Mouse (Mus musculus) stomach, postnatal 0 days (tissue): ENCODE measurements around the gene Tldc2. TPM values are rescaled to one million over a fixed set of nuclear protein-coding genes. Genes with fewer than 3 reads are reported as not detected.

Experiments
- ATAC-seq: fragments of 200-750 bp; cut with Nextera tagmentation; 2 replicates; pipeline ENCODE4 v1.8.0; 2017; ENCODE audit not compliant: low FRiP score, low TSS enrichment
- DNase-seq: peaks from one replicate; pipeline ENCODE4 v3.0.0-alpha.2; 2016; ENCODE audit warnings: low spot score
- H3K27ac ChIP-seq: fragments of 300-500 bp; sonication (generic); replicated peaks from 2 replicates; pipeline ENCODE4 v1.5.1; 2014; ENCODE audit warnings: mild to moderate bottlenecking, control low read depth
- H3K27me3 ChIP-seq: fragments of 300-500 bp; sonication (generic); 2 replicates; pipeline ENCODE4 v1.6.1; 2014; ENCODE audit warnings: low read length; ENCODE audit not compliant: control insufficient read depth, insufficient read depth
- H3K36me3 ChIP-seq: fragments of 300-500 bp; sonication (generic); 2 replicates; pipeline ENCODE4 v1.6.1; 2014; ENCODE audit warnings: low read length, mixed read lengths; ENCODE audit not compliant: control insufficient read depth, insufficient read depth
- H3K4me1 ChIP-seq: fragments of 300-500 bp; sonication (generic); replicated peaks from 2 replicates; pipeline ENCODE4 v1.6.1; 2014; ENCODE audit warnings: antibody characterized with exemption; ENCODE audit not compliant: control insufficient read depth, insufficient read depth
- H3K4me2 ChIP-seq: fragments of 300-500 bp; sonication (generic); replicated peaks from 2 replicates; pipeline ENCODE4 v1.6.1; 2014; ENCODE audit warnings: low read depth, mild to moderate bottlenecking, control low read depth, moderate library complexity
- H3K4me3 ChIP-seq: fragments of 300-500 bp; sonication (generic); 2 replicates; pipeline ENCODE4 v1.5.1; 2014; ENCODE audit warnings: low read depth, low read length, control low read depth
- H3K9ac ChIP-seq: fragments of 300-500 bp; sonication (generic); 2 replicates; pipeline ENCODE4 v1.6.1; 2014; ENCODE audit warnings: mild to moderate bottlenecking, low read length, control low read depth, mixed read lengths
- H3K9me3 ChIP-seq: fragments of 300-500 bp; sonication (generic); 2 replicates; pipeline ENCODE4 v1.6.1; 2016; ENCODE audit warnings: low read length; ENCODE audit not compliant: control insufficient read depth
- CTCF ChIP-seq: IDR thresholded peaks from 2 replicates; pipeline ENCODE4 v1.5.1; 2016; ENCODE audit warnings: antibody characterized with exemption, low read depth, mild to moderate bottlenecking, moderate library complexity
- EP300 ChIP-seq: optimal IDR thresholded peaks from 2 replicates; pipeline ENCODE3; 2016; ENCODE audit warnings: antibody characterized with exemption
- WGBS: fragments of 180-500 bp; shearing (Covaris S2); extraction: QIAGEN DNeasy Blood & Tissue Kit; methylation state at CpG from one replicate; pipeline ENCODE4 v1.1.7; 2014; 5-methylcytosine and 5-hydroxymethylcytosine counted together
- polyA plus RNA-seq: library from polyadenylated mRNA; unstranded; fragments of >200 nt; fragmentation: Nextera tagmentation; extraction: Ambion mirVana; gene quantifications from 2 replicates; pipeline ENCODE4 v1.2.1, GENCODE M21; 2015

The Tldc2 gene
- polyA plus RNA-seq, 1 experiment from 2014 or later, result not detected

- H3K9ac ChIP-seq, result no peak overlapping the region
- H3K9me3 ChIP-seq, result no peaks in the 10 kb centered on the region
- 96% methylated on average over 5 of the region's 5 CpGs for WGBS
- no peak overlapping the region for H3K4me2 ChIP-seq
- H3K4me1 ChIP-seq, result no peaks in the 10 kb centered on the region
- no peaks in the 10 kb centered on the region for H3K27me3 ChIP-seq
- ATAC-seq (no peak), DNase-seq (no peak)
- TF ChIP-seq EP300 (no peak), CTCF (no peak)
- H3K4me3 ChIP-seq, result no peak overlapping the region
- peaks cover 18% of the 10 kb centered on the region for H3K36me3 ChIP-seq
- H3K27ac ChIP-seq, result no peak overlapping the region
Observed at GRCm38 (mm10) chr2:157053124-157053523, 33.7 kb upstream of the Tldc2 start.

GRCm38 (mm10) chr2:157053787-157054186, 33.1 kb upstream of the Tldc2 start:
- peak; percentile 55 for TF ChIP-seq CTCF
- TF ChIP-seq EP300, result no peak
- Histone ChIP-seq H3K36me3 (peaks cover 18% of the 10 kb centered on the region), H3K9me3 (no peaks in the 10 kb centered on the region), H3K27ac (no peak overlapping the region), H3K4me1 (0 out of 2 replicates have a peak, but pooled peaks cover 4% of the 10 kb centered on the region), H3K27me3 (no peaks in the 10 kb centered on the region), H3K4me3 (no peak overlapping the region), H3K4me2 (no peak overlapping the region), H3K9ac (no peak overlapping the region)
- no peak for DNase-seq
- 74% methylated on average over 4 of the region's 4 CpGs for WGBS
- ATAC-seq, result no peak

- no peak overlapping the region for H3K9ac ChIP-seq
- H3K27me3 ChIP-seq, result no peaks in the 10 kb centered on the region
- H3K36me3 ChIP-seq, result peaks cover 18% of the 10 kb centered on the region
- H3K4me3 ChIP-seq, result no peak overlapping the region
- no peak for TF ChIP-seq CTCF
- no peak for TF ChIP-seq EP300
- no peaks in the 10 kb centered on the region for H3K9me3 ChIP-seq
- no peak for ATAC-seq
- no peak for DNase-seq
- WGBS, result 78% methylated on average over 8 of the region's 8 CpGs
- peak overlapping the region; percentile 30; the same call in 1 of the 2 replicates for H3K27ac ChIP-seq
- no peak overlapping the region for H3K4me2 ChIP-seq
- 0 out of 2 replicates have a peak, but pooled peaks cover 4% of the 10 kb centered on the region for H3K4me1 ChIP-seq
Observed at GRCm38 (mm10) chr2:157054297-157054696, 32.6 kb upstream of the Tldc2 start.

GRCm38 (mm10) chr2:157054816-157055215, 32.0 kb upstream of the Tldc2 start:
- DNase-seq, result no peak
- no peak for ATAC-seq

GRCm38 (mm10) chr2:157055721-157056120, 31.1 kb upstream of the Tldc2 start:
- no peak overlapping the region for H3K4me3 ChIP-seq
- H3K9ac ChIP-seq, result no peak overlapping the region
- ATAC-seq, result no peak
- 90% methylated on average over 6 of the region's 6 CpGs for WGBS
- H3K4me1 ChIP-seq, result 0 out of 2 replicates have a peak, but pooled peaks cover 4% of the 10 kb centered on the region
- H3K27ac ChIP-seq, result no peak overlapping the region
- no peak for TF ChIP-seq CTCF
- no peak for TF ChIP-seq EP300
- DNase-seq, result no peak
- H3K4me2 ChIP-seq, result no peak overlapping the region
- no peaks in the 10 kb centered on the region for H3K27me3 ChIP-seq
- no peaks in the 10 kb centered on the region for H3K9me3 ChIP-seq
- H3K36me3 ChIP-seq, result peaks cover 18% of the 10 kb centered on the region

More at GRCm38 (mm10) chr2:157054816-157055215, 32.0 kb upstream of the Tldc2 start:
- TF ChIP-seq EP300, result no peak
- no peak for TF ChIP-seq CTCF
- Histone ChIP-seq H3K36me3 (peaks cover 18% of the 10 kb centered on the region), H3K27ac (no peak overlapping the region; the same call in 1 of the 2 replicates), H3K4me3 (no peak overlapping the region), H3K4me1 (0 out of 2 replicates have a peak, but pooled peaks cover 4% of the 10 kb centered on the region), H3K27me3 (no peaks in the 10 kb centered on the region), H3K9ac (no peak overlapping the region), H3K9me3 (no peaks in the 10 kb centered on the region), H3K4me2 (no peak overlapping the region)
- 63% methylated on average over 5 of the region's 5 CpGs for WGBS

GRCm38 (mm10) chr2:157057186-157057585, 29.7 kb upstream of the Tldc2 start:
- H3K4me2 ChIP-seq, result no peak overlapping the region
- H3K4me3 ChIP-seq, result no peak overlapping the region
- H3K9ac ChIP-seq, result no peak overlapping the region
- peaks cover 15% of the 10 kb centered on the region for H3K36me3 ChIP-seq
- DNase-seq (no peak), ATAC-seq (no peak)
- WGBS, result 85% methylated on average over 3 of the region's 3 CpGs
- H3K9me3 ChIP-seq, result no peaks in the 10 kb centered on the region
- no peak for TF ChIP-seq CTCF
- 0 out of 2 replicates have a peak, but pooled peaks cover 4% of the 10 kb centered on the region for H3K4me1 ChIP-seq
- H3K27me3 ChIP-seq, result no peaks in the 10 kb centered on the region
- H3K27ac ChIP-seq, result no peak overlapping the region
